Mouse (Mus musculus): ENCODE measurements around the gene Tut1. TPM values are rescaled to one million over a fixed set of nuclear protein-coding genes. Genes with fewer than 3 reads are reported as not detected.

The Tut1 gene
- polyA plus RNA-seq, 1 experiment = 24.2 TPM

- Histone ChIP-seq H3K4me3 (ENCODE audit: insufficient read depth, poor library complexity, severe bottlenecking) (no peak overlapping the region), H3ac (ENCODE audit: control insufficient read depth, insufficient read length, low read depth) (no peak overlapping the region), H3K36me3 (ENCODE audit: control insufficient read depth, insufficient read depth) (peaks cover 74% of the 10 kb centered on the region), H3K79me2 (ENCODE audit: control insufficient read depth, insufficient read depth) (peaks cover 46% of the 10 kb centered on the region), H3K79me3 (ENCODE audit: low read depth) (peaks cover 32% of the 10 kb centered on the region), H3K27me3 (ENCODE audit: control insufficient read depth, insufficient read depth, insufficient read length) (no peaks in the 10 kb centered on the region)
- TF ChIP-seq MAX (IDR thresholded peaks at IDR 0.05) (no peak), FOSL1 (IDR thresholded peaks at IDR 0.05; ENCODE audit: insufficient read depth, low read length, poor library complexity, severe bottlenecking) (no peak), CTCF (IDR thresholded peaks at IDR 0.05; ENCODE audit: control insufficient read depth, insufficient read depth, insufficient read length) (no peak), MYOD1 (IDR thresholded peaks at IDR 0.05; ENCODE audit: control insufficient read depth, insufficient read length, low read depth) (no peak)
Measured at GRCm38 (mm10) chr19:8940526-8941133, 13.0 kb upstream of the Tut1 start.

- Histone ChIP-seq H3ac (ENCODE audit: control insufficient read depth, insufficient read length, low read depth) (peak overlapping the region; percentile 43), H3K4me3 (ENCODE audit: insufficient read depth, poor library complexity, severe bottlenecking) (peak overlapping the region; percentile 16), H3K79me2 (ENCODE audit: control insufficient read depth, insufficient read depth) (peaks cover 51% of the 10 kb centered on the region), H3K79me3 (ENCODE audit: low read depth) (peaks cover 32% of the 10 kb centered on the region), H3K27me3 (ENCODE audit: control insufficient read depth, insufficient read depth, insufficient read length) (no peaks in the 10 kb centered on the region), H3K36me3 (ENCODE audit: control insufficient read depth, insufficient read depth) (peaks cover 75% of the 10 kb centered on the region)
- TF ChIP-seq CEBPB (IDR thresholded peaks at IDR 0.05; ENCODE audit: low read depth) (no peak), MAX (IDR thresholded peaks at IDR 0.05) (no peak), CTCF (IDR thresholded peaks at IDR 0.05; ENCODE audit: control insufficient read depth, insufficient read depth, insufficient read length) (no peak), MYOD1 (IDR thresholded peaks at IDR 0.05; ENCODE audit: control insufficient read depth, insufficient read length, low read depth) (no peak), MYOG (IDR thresholded peaks at IDR 0.05; ENCODE audit: control insufficient read depth, extremely low read depth, insufficient read length) (no peak), FOSL1 (IDR thresholded peaks at IDR 0.05; ENCODE audit: insufficient read depth, low read length, poor library complexity, severe bottlenecking) (no peak), USF1 (IDR thresholded peaks at IDR 0.05; ENCODE audit: low read depth) (no peak)
Measured at GRCm38 (mm10) chr19:8941136-8941514, 12.5 kb upstream of the Tut1 start.

DNA sequence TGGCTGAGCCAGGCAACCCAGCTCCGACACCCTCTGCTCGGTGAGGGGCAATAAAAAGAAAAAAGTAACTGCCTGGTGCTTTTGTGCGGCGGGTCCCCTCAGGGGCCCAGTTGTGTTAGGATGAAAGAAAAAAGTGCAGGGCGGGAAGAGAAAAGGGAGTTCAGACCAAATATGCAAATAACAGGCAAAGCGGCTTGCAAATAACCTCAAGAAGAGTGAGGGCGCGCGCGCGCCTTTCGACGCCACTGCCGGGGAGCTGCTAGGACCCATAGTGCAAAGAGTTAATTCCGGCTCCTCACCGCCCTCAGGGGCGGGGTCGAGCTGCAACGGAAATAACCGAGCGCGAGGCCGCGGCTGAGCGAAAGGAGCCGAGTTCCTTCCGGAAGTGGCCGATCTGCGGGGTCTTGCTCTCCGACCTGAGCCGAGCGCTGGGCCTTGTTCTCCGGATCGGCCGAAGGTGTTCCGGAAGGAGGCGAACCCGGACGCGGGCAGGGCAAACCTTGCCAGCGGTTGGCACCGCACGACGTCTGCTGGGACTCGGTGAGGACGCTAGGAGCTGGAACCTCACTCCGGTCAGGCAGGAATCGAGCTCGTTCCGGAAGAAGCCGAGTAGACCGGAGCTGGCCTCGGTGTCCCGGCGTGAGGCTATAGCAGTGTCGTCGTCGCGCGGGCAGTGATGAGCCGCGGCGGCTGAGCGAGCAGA, 12.0 kb upstream of the Tut1 start, which contains the start of gene Mta2:
Gene Mta2 (plus strand): TSS at position 361 of the 703 bp plus-strand sequence.
- H3K4me3 ChIP-seq (ENCODE audit: insufficient read depth, poor library complexity, severe bottlenecking) = peak within 1 kb of the TSS; percentile 92
- peaks cover 55% of the 10 kb centered on the region for H3K79me2 ChIP-seq (ENCODE audit: control insufficient read depth, insufficient read depth)
- TF ChIP-seq MAX (IDR thresholded peaks at IDR 0.05) (peak; percentile 72), MYOG (IDR thresholded peaks at IDR 0.05; ENCODE audit: control insufficient read depth, extremely low read depth, insufficient read length) (no peak)
- peaks cover 32% of the 10 kb centered on the region for H3K79me3 ChIP-seq (ENCODE audit: low read depth)
- H3K27me3 ChIP-seq (ENCODE audit: control insufficient read depth, insufficient read depth, insufficient read length) = no peaks in the 10 kb centered on the region
- H3K36me3 ChIP-seq (ENCODE audit: control insufficient read depth, insufficient read depth) = peaks cover 75% of the 10 kb centered on the region
- H3ac ChIP-seq (ENCODE audit: control insufficient read depth, insufficient read length, low read depth) = peak within 1 kb of the TSS; percentile 97

GRCm38 (mm10) chr19:8942276-8942964, 11.2 kb upstream of the Tut1 start:
- Histone ChIP-seq H3K36me3 (ENCODE audit: control insufficient read depth, insufficient read depth) (peaks cover 78% of the 10 kb centered on the region), H3ac (ENCODE audit: control insufficient read depth, insufficient read length, low read depth) (peak overlapping the region; percentile 97), H3K27me3 (ENCODE audit: control insufficient read depth, insufficient read depth, insufficient read length) (no peaks in the 10 kb centered on the region), H3K4me3 (ENCODE audit: insufficient read depth, poor library complexity, severe bottlenecking) (peak overlapping the region; percentile 92), H3K79me2 (ENCODE audit: control insufficient read depth, insufficient read depth) (peaks cover 60% of the 10 kb centered on the region), H3K79me3 (ENCODE audit: low read depth) (peaks cover 36% of the 10 kb centered on the region)
- TF ChIP-seq MAX (IDR thresholded peaks at IDR 0.05) (no peak), FOSL1 (IDR thresholded peaks at IDR 0.05; ENCODE audit: insufficient read depth, low read length, poor library complexity, severe bottlenecking) (no peak), MYOG (IDR thresholded peaks at IDR 0.05; ENCODE audit: control insufficient read depth, extremely low read depth, insufficient read length) (no peak), CTCF (IDR thresholded peaks at IDR 0.05; ENCODE audit: control insufficient read depth, insufficient read depth, insufficient read length) (no peak), CEBPB (IDR thresholded peaks at IDR 0.05; ENCODE audit: low read depth) (no peak), USF1 (IDR thresholded peaks at IDR 0.05; ENCODE audit: low read depth) (no peak), MYOD1 (IDR thresholded peaks at IDR 0.05; ENCODE audit: control insufficient read depth, insufficient read length, low read depth) (no peak)

DNA sequence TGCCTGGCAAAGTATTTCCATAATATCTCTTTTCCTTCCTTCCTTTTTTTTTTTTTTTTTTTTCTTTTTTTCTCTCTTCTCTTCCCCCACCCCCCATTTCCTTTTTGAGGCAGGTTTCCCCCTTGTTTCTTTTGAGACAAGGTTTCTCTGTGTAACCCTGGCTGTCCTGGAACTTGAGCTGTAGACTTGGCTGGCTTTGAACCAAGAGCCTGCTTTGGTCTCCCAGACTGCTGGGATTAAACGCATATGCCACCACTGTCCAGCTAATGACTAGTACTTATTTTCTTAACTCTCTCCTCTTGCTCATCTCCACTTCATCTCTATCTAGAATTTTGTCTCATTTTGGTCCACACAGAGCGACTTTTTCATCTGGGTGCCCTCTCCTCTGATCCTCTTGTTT, 10.6 kb upstream of the Tut1 start:
- Histone ChIP-seq H3ac (ENCODE audit: control insufficient read depth, insufficient read length, low read depth) (peak overlapping the region; percentile 33), H3K79me2 (ENCODE audit: control insufficient read depth, insufficient read depth) (peaks cover 65% of the 10 kb centered on the region), H3K27me3 (ENCODE audit: control insufficient read depth, insufficient read depth, insufficient read length) (no peaks in the 10 kb centered on the region), H3K36me3 (ENCODE audit: control insufficient read depth, insufficient read depth) (peaks cover 79% of the 10 kb centered on the region), H3K79me3 (ENCODE audit: low read depth) (peaks cover 38% of the 10 kb centered on the region), H3K4me3 (ENCODE audit: insufficient read depth, poor library complexity, severe bottlenecking) (peak overlapping the region; percentile 92)
- TF ChIP-seq FOSL1 (IDR thresholded peaks at IDR 0.05; ENCODE audit: insufficient read depth, low read length, poor library complexity, severe bottlenecking) (no peak), MYOD1 (IDR thresholded peaks at IDR 0.05; ENCODE audit: control insufficient read depth, insufficient read length, low read depth) (no peak), MYOG (IDR thresholded peaks at IDR 0.05; ENCODE audit: control insufficient read depth, extremely low read depth, insufficient read length) (no peak), CEBPB (IDR thresholded peaks at IDR 0.05; ENCODE audit: low read depth) (no peak), MAX (IDR thresholded peaks at IDR 0.05) (no peak), USF1 (IDR thresholded peaks at IDR 0.05; ENCODE audit: low read depth) (no peak), CTCF (IDR thresholded peaks at IDR 0.05; ENCODE audit: control insufficient read depth, insufficient read depth, insufficient read length) (no peak)
